Mouse (Mus musculus): ENCODE measurements at regions not wholly inside any gene's neighbourhood (a gene's known extent, or its start where the extent isn't known, plus 50 kb on each side); places are given as distances from the start of the nearest gene placed in this dataset.

GRCm38 (mm10) chr2:48601855-48602254 lies 212.1 kb upstream of the Acvr2a start:
- ATAC-seq (replicated peaks; ENCODE audit: poor library complexity, severe bottlenecking): no peak

GRCm38 (mm10) chr2:48609466-48609865 lies 204.4 kb upstream of the Acvr2a start:
- ATAC-seq (replicated peaks; ENCODE audit: poor library complexity, severe bottlenecking): no peak

- ATAC-seq (replicated peaks; ENCODE audit: poor library complexity, severe bottlenecking): no peak
These were observed 201.7 kb upstream of the Acvr2a start for GRCm38 (mm10) chr2:48612251-48612650.

- no peak for ATAC-seq (replicated peaks; ENCODE audit: poor library complexity, severe bottlenecking)
These were observed 196.7 kb upstream of the Acvr2a start for GRCm38 (mm10) chr2:48617141-48617699.

GRCm38 (mm10) chr2:48619042-48619441 lies 194.9 kb upstream of the Acvr2a start:
- no peak for ATAC-seq (replicated peaks; ENCODE audit: poor library complexity, severe bottlenecking)

GRCm38 (mm10) chr2:48620815-48621214 lies 193.1 kb upstream of the Acvr2a start:
- no peak; the same call in 1 of the 2 replicates for ATAC-seq (replicated peaks; ENCODE audit: poor library complexity, severe bottlenecking)

- no peak for ATAC-seq (replicated peaks; ENCODE audit: poor library complexity, severe bottlenecking)
These were observed 191.6 kb upstream of the Acvr2a start for GRCm38 (mm10) chr2:48622316-48622715.

- no peak for ATAC-seq (replicated peaks; ENCODE audit: poor library complexity, severe bottlenecking)
These were observed 189.9 kb upstream of the Acvr2a start for GRCm38 (mm10) chr2:48624040-48624439.

GRCm38 (mm10) chr2:48624461-48624860 lies 189.4 kb upstream of the Acvr2a start:
- ATAC-seq (replicated peaks; ENCODE audit: poor library complexity, severe bottlenecking): no peak

- ATAC-seq (replicated peaks; ENCODE audit: poor library complexity, severe bottlenecking): no peak
These were observed 186.9 kb upstream of the Acvr2a start for GRCm38 (mm10) chr2:48627011-48627410.

- ATAC-seq (replicated peaks; ENCODE audit: poor library complexity, severe bottlenecking): no peak
These were observed 184.5 kb upstream of the Acvr2a start for GRCm38 (mm10) chr2:48629106-48630050.

- no peak for ATAC-seq (replicated peaks; ENCODE audit: poor library complexity, severe bottlenecking)
These were observed 179.3 kb upstream of the Acvr2a start for GRCm38 (mm10) chr2:48634456-48635174.

GRCm38 (mm10) chr2:48636108-48636507 lies 177.8 kb upstream of the Acvr2a start:
- ATAC-seq (replicated peaks; ENCODE audit: poor library complexity, severe bottlenecking): no peak

GRCm38 (mm10) chr2:48644114-48644513 lies 169.8 kb upstream of the Acvr2a start:
- ATAC-seq (replicated peaks; ENCODE audit: poor library complexity, severe bottlenecking): no peak

- no peak for ATAC-seq (replicated peaks; ENCODE audit: poor library complexity, severe bottlenecking)
These were observed 163.6 kb upstream of the Acvr2a start for GRCm38 (mm10) chr2:48650281-48650680.

- ATAC-seq (replicated peaks; ENCODE audit: poor library complexity, severe bottlenecking): no peak
These were observed 152.7 kb upstream of the Acvr2a start for GRCm38 (mm10) chr2:48661222-48661621.

- no peak for ATAC-seq (replicated peaks; ENCODE audit: poor library complexity, severe bottlenecking)
These were observed 148.8 kb upstream of the Acvr2a start for GRCm38 (mm10) chr2:48665103-48665502.

GRCm38 (mm10) chr2:48689098-48689497 lies 124.8 kb upstream of the Acvr2a start:
- ATAC-seq (replicated peaks; ENCODE audit: poor library complexity, severe bottlenecking): peak; percentile 84

- ATAC-seq (replicated peaks; ENCODE audit: poor library complexity, severe bottlenecking): peak; percentile 90
These were observed 119.4 kb upstream of the Acvr2a start for GRCm38 (mm10) chr2:48694509-48694908.

GRCm38 (mm10) chr2:48700886-48701285 lies 113.0 kb upstream of the Acvr2a start:
- ATAC-seq (replicated peaks; ENCODE audit: poor library complexity, severe bottlenecking): no peak

Measured in granulocyte monocyte progenitor cell, adult 5-6 weeks (primary cell).